Mouse (Mus musculus) testis, adult 2 months (tissue): ENCODE results near the gene Gatb.

Experiments used
- CTCF ChIP-seq: fragments of 200-500 bp; IDR thresholded peaks from 2 replicates; pipeline ENCODE4 v1.5.1; 2012; ENCODE audit warnings: low read depth, mild to moderate bottlenecking, inconsistent platforms, low read length, moderate library complexity; ENCODE audit not compliant: control insufficient read depth, insufficient read depth, insufficient replicate concordance
- POLR2A ChIP-seq: fragments of 200-500 bp; IDR thresholded peaks from 2 replicates; pipeline ENCODE4 v1.6.1; 2012; ENCODE audit warnings: low read depth, mild to moderate bottlenecking, inconsistent platforms, low read length, moderate library complexity; ENCODE audit not compliant: control insufficient read depth

DNA sequence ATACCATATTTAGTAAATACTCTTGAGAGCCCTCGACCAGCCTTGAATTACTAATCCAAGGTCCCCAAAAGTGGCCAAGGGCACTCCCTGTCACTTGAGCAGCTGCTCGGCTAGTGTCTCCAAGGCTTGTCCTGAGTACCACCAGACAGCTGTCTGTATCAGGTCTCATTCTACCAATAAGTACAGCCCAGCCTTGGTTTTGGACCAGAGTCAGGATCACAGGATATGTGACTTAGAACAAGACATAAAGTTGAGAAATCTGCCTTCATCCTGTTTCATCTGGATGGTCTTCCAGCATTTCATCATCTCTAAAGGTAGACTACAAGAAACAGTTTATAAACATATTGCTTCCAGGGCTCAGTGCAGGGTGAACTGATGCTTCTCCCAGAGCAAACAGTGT is 59.8 kb downstream of the Gatb start:
- TF ChIP-seq CTCF = no peak
- TF ChIP-seq POLR2A = no peak
